Mouse (Mus musculus): ENCODE data around the gene Creb1. TPM values are rescaled to one million over a fixed set of nuclear protein-coding genes. Genes with fewer than 3 reads are reported as not detected.
"Not testable (repeated sequence)": the region's sequence is repeated elsewhere in the genome, so short reads cannot be mapped to it uniquely, and the experiment has no call there.

Gene Creb1
- total RNA-seq, 2 experiments from 2014 or later, result 14.7 to 17.6 TPM

GRCm38 (mm10) chr1:64615531-64615991 is 83.1 kb downstream of the Creb1 start:
- peak in 1 of 2 experiments; percentile 11 for DNase-seq

GRCm38 (mm10) chr1:64616076-64616475 is 83.6 kb downstream of the Creb1 start:
- no peak for DNase-seq
- intact Hi-C loops (cut with DNase I), result loop anchor here (5.0 kb wide), 3 partner anchors 76 to 91 kb away; partner anchors contain the start of genes Ccnyl1 and Creb1

More at GRCm38 (mm10) chr1:64615531-64615991, 83.1 kb downstream of the Creb1 start:
- intact Hi-C loops (cut with DNase I), result loop anchor here (5.0 kb wide), 3 partner anchors 77 to 92 kb away; partner anchors contain the start of genes Ccnyl1 and Creb1

DNA sequence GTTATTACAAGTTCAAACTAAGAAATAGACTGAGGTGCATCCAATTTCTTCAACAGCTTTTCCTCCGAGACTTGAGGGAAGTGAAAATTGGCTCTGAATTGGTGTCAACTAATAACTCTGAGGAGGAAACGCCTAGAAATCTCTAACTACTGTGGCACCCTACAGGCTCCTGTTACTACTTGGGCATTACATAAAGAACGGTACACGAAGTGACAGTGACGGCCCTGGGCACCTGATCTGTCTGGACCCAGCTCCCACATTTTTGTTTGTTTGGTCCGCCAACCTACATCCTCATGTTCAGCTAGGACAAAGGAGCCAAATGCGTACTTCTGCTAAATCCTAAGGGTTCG is 84.1 kb downstream of the Creb1 start:
- intact Hi-C loops (cut with DNase I), result loop anchor here (5.0 kb wide), 3 partner anchors 76 to 91 kb away; partner anchors contain the start of genes Ccnyl1 and Creb1
- no peak for DNase-seq

DNA sequence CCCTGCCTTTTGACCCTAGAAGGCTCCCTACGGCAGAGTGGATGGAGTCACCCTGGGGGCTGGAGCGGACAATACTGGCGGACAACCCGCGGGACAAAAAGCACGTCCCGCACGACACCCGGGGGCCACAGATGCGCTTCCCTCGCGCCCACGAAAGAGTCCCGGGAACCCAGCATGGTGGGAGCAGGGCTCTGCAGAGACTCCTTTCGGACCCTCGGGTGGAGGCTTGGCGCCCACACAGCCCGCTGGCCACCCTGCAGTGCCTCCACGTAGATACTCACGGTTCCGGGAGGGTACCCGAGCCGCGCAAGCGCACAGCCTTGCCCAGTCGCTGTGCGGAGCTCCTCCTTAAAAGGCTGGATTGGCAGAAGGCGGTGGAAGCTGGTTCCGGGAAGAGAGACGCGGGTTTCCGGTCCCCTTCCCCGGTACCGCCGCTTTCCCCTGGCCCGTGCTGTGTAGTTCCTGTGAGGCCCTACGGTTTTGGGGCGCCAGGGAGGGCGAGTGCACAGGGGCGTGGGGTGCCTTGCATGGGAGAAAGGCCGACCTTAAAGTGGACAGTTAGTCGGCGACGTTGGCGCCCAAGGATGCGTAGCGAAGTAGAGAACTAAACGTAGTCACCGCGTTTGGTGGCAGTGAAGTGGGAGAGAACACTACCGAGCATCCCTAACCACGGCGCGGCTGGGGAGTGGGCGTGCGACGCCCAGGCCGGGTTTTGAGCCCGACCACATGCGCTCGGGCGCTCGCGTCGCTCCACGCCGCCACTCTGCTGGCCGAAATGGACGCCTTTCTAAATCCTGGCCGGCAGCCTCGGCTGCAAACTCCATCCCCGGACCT is 84.7 kb downstream of the Creb1 start, which contains the start of gene Mettl21a:
Mettl21a (minus strand) TSS at position 362 of the 834 bp plus-strand sequence.
- intact Hi-C loops (cut with DNase I), result loop anchor here (5.0 kb wide), 3 partner anchors 75 to 90 kb away; partner anchors contain the start of genes Ccnyl1 and Creb1
- peak; percentile 88 to 90 for DNase-seq

DNA sequence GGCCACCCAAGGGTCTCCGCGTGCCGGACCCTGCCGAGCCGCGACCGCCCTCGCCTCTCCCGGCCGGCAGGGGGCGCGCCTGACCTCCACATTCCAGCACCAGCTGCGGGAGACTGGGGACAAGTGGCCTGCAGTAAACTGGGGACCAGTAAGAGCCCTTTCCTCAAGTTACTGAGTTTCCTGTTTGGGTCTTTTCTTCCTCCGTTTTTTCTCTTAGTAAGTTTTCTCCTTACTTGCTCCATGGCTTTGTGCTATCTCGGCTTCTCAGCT is 85.2 kb downstream of the Creb1 start:
- intact Hi-C loops (cut with DNase I), result loop anchor here (5.0 kb wide), 3 partner anchors 75 to 90 kb away; partner anchors contain the start of genes Ccnyl1 and Creb1
- peak; percentile 83 to 84 for DNase-seq

- intact Hi-C loops (cut with DNase I), result loop anchor here (5.0 kb wide), 3 partner anchors 74 to 89 kb away; partner anchors contain the start of genes Ccnyl1 and Creb1
- no peak for DNase-seq
Observed at GRCm38 (mm10) chr1:64618226-64618625, 85.8 kb downstream of the Creb1 start.

DNA sequence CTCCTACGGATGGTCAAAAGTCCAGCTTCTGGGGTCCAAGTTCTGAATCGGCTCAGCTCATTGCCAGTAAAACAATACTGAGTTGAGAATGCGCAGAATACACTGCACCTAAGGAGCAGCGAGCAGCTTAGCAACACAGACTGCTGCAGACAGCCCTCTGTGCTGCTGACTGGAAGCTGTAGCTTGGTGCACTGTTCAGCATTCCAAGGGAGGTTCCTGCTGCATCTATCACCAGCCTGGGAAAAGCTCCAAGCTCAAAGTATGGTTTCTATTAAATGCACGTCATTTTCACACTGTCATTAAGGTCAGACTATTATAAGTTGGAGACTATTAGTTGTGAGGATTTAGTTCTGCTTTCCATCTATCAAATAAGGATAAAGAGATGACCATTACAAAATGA is 88.7 kb downstream of the Creb1 start:
- intact Hi-C loops (cut with DNase I), result loop anchor here (10.0 kb wide), 1 partner anchor 384 kb away; no protein-coding TSS in a partner anchor
- no peak for DNase-seq

DNA sequence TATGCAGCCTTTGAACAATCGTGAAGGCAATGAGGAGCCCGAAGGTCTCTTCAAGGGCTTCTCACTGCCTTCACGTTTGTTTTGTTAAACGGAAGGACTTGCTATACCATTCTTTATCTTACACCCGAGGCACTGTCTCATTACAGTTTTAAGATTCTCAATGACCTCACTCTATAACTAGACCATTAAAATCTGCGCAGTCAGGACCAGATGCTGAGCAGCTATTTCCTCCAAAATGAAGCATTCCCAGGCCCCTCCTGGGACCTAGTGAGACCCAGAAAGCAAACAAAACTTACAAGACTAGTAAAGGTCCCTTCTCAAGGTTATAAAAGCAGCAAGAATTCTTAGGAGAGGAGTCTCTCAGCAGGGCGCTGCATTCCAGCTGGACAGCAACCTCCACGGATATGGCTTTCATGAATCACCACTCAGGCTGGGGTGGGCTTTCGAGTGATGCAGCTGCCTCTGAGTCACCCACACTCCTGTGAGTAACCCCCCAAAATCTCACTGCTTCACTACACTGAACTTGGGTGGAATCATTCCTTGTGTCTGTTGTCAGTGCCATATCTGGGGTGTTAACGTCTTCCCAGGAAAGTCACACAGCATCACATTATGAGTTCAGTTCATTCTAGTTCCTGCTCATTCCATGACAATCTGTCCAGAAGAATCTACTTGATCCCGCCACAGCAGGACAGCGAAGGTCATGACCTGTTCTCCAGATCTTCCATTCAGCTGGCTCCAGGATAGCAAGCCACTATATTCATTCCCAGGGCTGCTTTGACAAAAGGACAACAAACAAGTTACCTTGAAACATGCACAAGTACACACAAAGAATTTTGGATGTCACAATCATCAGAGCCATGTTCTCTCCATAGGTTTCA is 91.4 kb downstream of the Creb1 start:
- DNase-seq, result no peak
- intact Hi-C loops (cut with DNase I), result loop anchor here (10.0 kb wide), 1 partner anchor 381 kb away; no protein-coding TSS in a partner anchor

DNA sequence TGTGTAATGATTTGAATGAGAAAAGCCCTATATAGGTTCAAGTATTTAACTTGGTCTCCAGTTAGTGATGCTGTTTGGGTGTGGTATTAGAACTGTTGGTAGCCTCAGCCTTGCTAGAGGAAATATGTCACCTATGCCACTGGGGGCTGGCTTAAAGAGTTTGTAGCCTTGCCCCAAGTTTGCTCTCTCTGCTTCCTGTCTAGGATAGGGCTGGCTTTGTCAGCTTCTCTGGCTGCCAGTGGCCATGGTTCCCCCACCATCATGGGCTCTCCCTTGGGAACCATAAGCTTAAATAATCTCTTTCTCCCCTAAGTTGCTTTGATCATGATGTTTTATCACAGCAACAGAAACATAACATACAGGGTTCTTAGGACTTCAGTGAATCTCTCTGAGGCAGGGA is 92.8 kb downstream of the Creb1 start:
- intact Hi-C loops (cut with DNase I), result loop anchor here (10.0 kb wide), 1 partner anchor 380 kb away; no protein-coding TSS in a partner anchor
- no peak for DNase-seq

- intact Hi-C loops (cut with DNase I), result no loop called here
- no peak for DNase-seq
Observed at GRCm38 (mm10) chr1:64631526-64631925, 99.1 kb downstream of the Creb1 start.

- intact Hi-C loops (cut with DNase I), result no loop called here
Observed at GRCm38 (mm10) chr1:64633237-64633636, 100.8 kb downstream of the Creb1 start.

GRCm38 (mm10) chr1:64635624-64636023 is 103.2 kb downstream of the Creb1 start:
- intact Hi-C loops (cut with DNase I), result no loop called here

More at GRCm38 (mm10) chr1:64633237-64633636, 100.8 kb downstream of the Creb1 start:
- DNase-seq, result no peak

GRCm38 (mm10) chr1:64639279-64639678 is 106.8 kb downstream of the Creb1 start:
- intact Hi-C loops (cut with DNase I), result no loop called here
- no peak for DNase-seq

More at GRCm38 (mm10) chr1:64635624-64636023, 103.2 kb downstream of the Creb1 start:
- no peak for DNase-seq

DNA sequence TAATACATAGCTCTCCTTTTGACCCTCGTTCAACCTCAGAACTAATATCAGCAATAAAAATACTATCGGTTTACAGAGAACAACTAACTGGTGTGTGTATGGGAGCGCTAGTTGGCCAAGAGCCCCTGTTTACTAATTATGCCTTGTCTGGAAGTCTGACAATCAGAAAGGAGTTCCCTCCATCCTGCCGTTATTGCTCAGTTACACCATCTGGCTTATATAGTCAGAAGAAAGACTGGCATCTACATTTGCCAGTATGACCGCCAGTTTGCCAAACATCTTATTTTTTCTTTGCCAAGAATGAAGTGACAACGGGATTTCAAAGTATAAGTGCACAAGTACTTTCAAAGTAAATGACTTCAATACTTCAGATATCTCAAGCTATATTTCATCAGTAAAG is 108.6 kb downstream of the Creb1 start:
- intact Hi-C loops (cut with DNase I), result no loop called here
- no peak for DNase-seq

- DNase-seq, result not testable (repeated sequence)
Observed at GRCm38 (mm10) chr1:64642541-64642940, 110.1 kb downstream of the Creb1 start.

DNA sequence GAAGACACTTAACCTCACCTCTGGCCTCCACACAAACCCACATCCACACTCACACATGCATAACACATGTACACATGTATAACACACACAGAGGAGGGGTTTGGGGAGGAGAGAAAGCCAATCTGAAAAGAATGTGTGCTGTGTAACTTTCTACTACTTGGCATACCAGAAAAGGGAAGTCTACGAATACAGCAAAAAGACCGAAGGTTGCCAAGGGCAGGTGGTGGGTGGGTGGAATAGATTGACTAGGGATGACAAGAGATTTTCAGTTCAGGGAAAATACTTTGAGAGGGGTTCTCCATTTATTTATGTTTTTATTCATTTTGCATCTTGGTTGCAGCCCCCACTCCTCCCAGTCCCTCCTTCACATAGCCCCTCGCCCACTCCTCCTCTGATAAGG is 112.1 kb downstream of the Creb1 start:
- no peak for DNase-seq
- intact Hi-C loops (cut with DNase I), result no loop called here

More at GRCm38 (mm10) chr1:64642541-64642940, 110.1 kb downstream of the Creb1 start:
- intact Hi-C loops (cut with DNase I), result not testable (repeated sequence)

DNA sequence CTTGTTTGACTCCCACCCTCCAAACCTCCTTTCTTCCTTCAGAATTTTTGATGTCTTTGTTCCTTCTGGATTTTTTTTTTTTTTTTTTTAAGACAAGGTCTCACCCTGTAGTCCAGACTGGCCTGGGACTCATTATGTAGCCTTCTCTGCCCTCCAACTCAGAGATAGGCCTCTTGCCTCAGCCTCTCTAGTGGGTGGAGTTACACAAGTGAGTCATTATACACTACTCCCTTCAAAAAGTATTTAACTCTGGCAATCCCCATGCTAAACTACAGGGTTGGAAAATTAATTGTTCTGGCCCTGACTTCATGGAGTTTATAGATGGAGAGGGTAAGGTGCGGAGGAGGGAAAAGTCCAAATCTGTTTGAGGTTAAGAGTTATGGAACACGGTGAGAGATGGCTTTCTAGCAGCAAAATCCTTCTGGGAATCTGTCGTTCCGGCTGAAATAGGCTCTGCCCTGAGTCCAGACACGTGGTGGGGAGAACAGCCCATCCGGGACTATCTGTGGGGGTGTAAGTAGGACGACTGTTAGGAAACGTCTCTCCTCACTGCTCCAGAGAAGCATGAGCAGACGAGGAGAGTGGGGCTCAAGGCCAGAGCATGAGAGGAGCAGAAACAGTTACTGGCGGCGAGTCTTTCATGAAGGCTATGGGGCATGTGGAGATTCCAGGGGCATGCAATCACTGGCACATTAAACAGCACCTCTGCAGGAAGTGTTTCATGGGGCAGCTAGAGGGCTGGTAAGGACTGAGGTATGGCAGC is 117.1 kb downstream of the Creb1 start:
- DNase-seq, result peak in 1 of 2 experiments; percentile 17
- intact Hi-C loops (cut with DNase I), result no loop called here

DNA sequence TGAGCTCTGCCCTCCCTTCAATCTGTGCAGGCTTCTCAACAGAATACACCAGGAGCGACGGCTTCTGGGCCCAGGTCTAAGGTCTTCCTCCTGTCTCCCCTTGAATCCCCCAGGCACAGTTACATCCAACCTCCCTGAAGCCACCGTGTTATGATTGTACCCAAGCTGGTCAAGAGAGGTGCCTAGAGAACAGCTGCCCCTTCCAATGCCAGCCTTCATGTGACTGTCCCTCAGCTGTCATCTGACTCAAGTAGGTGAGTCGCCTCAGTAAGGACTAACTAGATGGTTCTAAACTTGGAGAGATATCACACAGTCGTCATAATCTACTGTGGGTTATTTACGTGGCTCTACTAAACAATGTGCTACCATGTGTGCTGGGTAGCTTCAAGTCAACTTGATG is 121.3 kb downstream of the Creb1 start:
- intact Hi-C loops (cut with DNase I), result no loop called here

More for the DNA sequence above, 121.3 kb downstream of the Creb1 start:
- DNase-seq, result no peak
